Mouse (Mus musculus): ENCODE results near the gene Tubgcp2. TPM values are rescaled to one million over a fixed set of nuclear protein-coding genes. Genes with fewer than 3 reads are reported as not detected.

The Tubgcp2 gene
- total and polyA plus RNA-seq, 3 experiments, result 27.1 to 43.6 TPM; not detected in 1

DNA sequence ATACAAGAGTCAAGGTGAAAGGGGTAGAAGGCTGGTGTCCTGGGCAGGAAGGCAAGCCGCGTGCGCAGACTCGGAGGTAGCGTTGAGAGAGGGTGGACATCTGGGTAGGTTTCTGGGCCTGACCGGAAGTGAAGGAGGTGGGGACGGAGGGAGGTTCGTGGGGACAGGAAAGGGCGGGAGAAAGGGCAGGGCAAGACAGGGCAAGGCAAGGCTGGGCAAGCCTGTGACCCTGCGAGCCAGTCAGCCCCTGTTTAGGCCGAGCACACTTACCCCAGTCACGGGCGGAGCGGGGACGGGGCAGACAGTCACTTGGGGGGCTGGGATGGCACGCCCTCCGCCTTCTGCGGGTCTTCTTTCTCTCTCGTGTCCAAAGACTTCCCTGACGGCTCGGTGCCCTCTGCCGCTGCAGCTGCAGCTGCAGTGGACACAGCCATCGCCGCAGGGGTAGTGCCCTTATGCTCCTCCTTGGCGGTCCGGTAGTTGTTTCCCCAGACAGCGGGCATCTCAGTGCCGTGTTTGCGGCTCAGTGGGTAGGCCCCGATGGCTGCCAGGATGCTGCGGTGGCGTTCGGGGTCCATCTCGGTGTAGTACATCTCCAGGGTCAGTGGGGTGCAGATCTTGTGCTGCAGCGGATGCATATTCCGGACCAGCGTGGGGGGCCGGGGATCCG lies 33.7 kb upstream of the Tubgcp2 start:
- no peak for DNase-seq (ENCODE audit: low read depth, low spot score)
- no peaks in the 10 kb centered on the region for H3K36me3 ChIP-seq (ENCODE audit: control insufficient read depth in 1 of 2, insufficient read depth in 2 of 2, low read length in 2 of 2)
- no peaks in the 10 kb centered on the region for H3K4me1 ChIP-seq (ENCODE audit: control insufficient read depth in 1 of 2, insufficient read depth in 2 of 2, low read length in 2 of 2)
- no peaks in the 10 kb centered on the region for H3K79me2 ChIP-seq (ENCODE audit: control insufficient read depth, insufficient read depth, low read length, poor library complexity)
- no peak overlapping the region for H3K9ac ChIP-seq (ENCODE audit: control insufficient read depth, low read depth, low read length, poor library complexity, severe bottlenecking)
- H3K27ac ChIP-seq (ENCODE audit: control insufficient read depth, low read depth, low read length), result no peak overlapping the region
- no peak overlapping the region for H3K4me3 ChIP-seq (ENCODE audit: control insufficient read depth in 1 of 2, insufficient read depth in 1 of 2, low read depth in 2 of 2, low read length in 2 of 2)
- H3K27me3 ChIP-seq (ENCODE audit: control insufficient read depth in 1 of 2, insufficient read depth in 2 of 2, low read length in 2 of 2), result no peaks in the 10 kb centered on the region; a peak in 1 of 4 replicates
- no peaks in the 10 kb centered on the region for H3K9me3 ChIP-seq (replicated peaks; ENCODE audit: insufficient read depth, low read length)
- TF ChIP-seq SMC3 (IDR thresholded peaks at IDR 0.05; ENCODE audit: low read depth, low read length) (no peak), RCOR1 (IDR thresholded peaks at IDR 0.05; ENCODE audit: low read depth, low read length) (no peak), KAT2A (conservative IDR thresholded peaks at IDR 0.05; ENCODE audit: low read depth, low read length) (no peak), TBP (IDR thresholded peaks at IDR 0.05; ENCODE audit: low read depth, low read length) (no peak), MAX (IDR thresholded peaks at IDR 0.05; ENCODE audit: low read length) (no peak), EP300 (IDR thresholded peaks at IDR 0.05; ENCODE audit: low read depth in 1 of 2, low read length in 2 of 2) (no peak), SIN3A (IDR thresholded peaks at IDR 0.05; ENCODE audit: low read length) (no peak), CHD2 (IDR thresholded peaks at IDR 0.05; ENCODE audit: low read length) (no peak), ZC3H11A (IDR thresholded peaks at IDR 0.05; ENCODE audit: low read depth, low read length) (no peak), MYB (IDR thresholded peaks at IDR 0.05; ENCODE audit: low read depth, low read length) (no peak), JUND (IDR thresholded peaks at IDR 0.05; ENCODE audit: low read depth, low read length) (no peak), ZNF384 (IDR thresholded peaks at IDR 0.05; ENCODE audit: low read depth, low read length) (no peak), ETS1 (IDR thresholded peaks at IDR 0.05; ENCODE audit: low read depth, low read length) (no peak), USF2 (IDR thresholded peaks at IDR 0.05; ENCODE audit: borderline replicate concordance in 1 of 2, insufficient read depth in 1 of 2, low read depth in 1 of 2, low read length in 2 of 2) (no peak), USF1 (IDR thresholded peaks at IDR 0.05; ENCODE audit: low read depth, low read length) (no peak), RAD21 (IDR thresholded peaks at IDR 0.05; ENCODE audit: low read depth, low read length) (no peak), MAFK (IDR thresholded peaks at IDR 0.05; ENCODE audit: borderline replicate concordance, low read depth, low read length) (no peak), CTCF (IDR thresholded peaks at IDR 0.05 in 2 of 3, conservative IDR thresholded peaks at IDR 0.05 in 1 of 3; ENCODE audit: control insufficient read depth in 1 of 3, insufficient read depth in 1 of 3, low read depth in 2 of 3, low read length in 3 of 3, poor library complexity in 1 of 3, severe bottlenecking in 1 of 3) (no peak), TCF12 (IDR thresholded peaks at IDR 0.05; ENCODE audit: low read depth, low read length) (no peak), POLR2AphosphoS5 (IDR thresholded peaks at IDR 0.05; ENCODE audit: borderline replicate concordance, low read depth, low read length) (no peak)

DNA sequence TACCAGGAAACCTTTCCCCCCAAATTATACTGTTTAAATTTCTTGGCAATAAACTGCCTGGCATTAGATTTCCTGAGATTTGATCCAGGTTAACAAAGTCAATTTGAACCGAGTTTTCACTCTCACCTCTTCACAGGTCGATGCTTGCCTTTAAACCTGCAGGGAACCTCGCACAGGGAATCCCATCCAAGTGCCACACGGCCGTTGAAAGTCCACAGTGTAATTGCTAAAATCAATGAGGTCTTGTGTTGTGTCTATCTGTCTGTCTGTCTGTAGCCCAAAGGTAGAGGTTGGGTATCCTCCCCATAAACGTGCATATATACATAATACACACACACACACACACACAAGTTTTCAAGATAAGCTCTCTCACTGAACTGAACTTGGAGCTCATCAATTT lies 30.9 kb upstream of the Tubgcp2 start:
- TF ChIP-seq EP300 (IDR thresholded peaks at IDR 0.05; ENCODE audit: low read depth in 1 of 2, low read length in 2 of 2) (no peak), MAX (IDR thresholded peaks at IDR 0.05; ENCODE audit: low read length) (no peak), ZNF384 (IDR thresholded peaks at IDR 0.05; ENCODE audit: low read depth, low read length) (no peak), E2F4 (IDR thresholded peaks at IDR 0.05; ENCODE audit: borderline replicate concordance, low read depth, low read length) (no peak), TAL1 (IDR thresholded peaks at IDR 0.05; ENCODE audit: low read length) (no peak), GATA1 (IDR thresholded peaks at IDR 0.05; ENCODE audit: low read depth, low read length) (no peak), RCOR1 (IDR thresholded peaks at IDR 0.05; ENCODE audit: low read depth, low read length) (no peak), NELFE (IDR thresholded peaks at IDR 0.05; ENCODE audit: low read depth, low read length) (no peak), MAFK (IDR thresholded peaks at IDR 0.05; ENCODE audit: borderline replicate concordance, low read depth, low read length) (no peak), GABPA (IDR thresholded peaks at IDR 0.05; ENCODE audit: low read depth, low read length) (no peak), HCFC1 (IDR thresholded peaks at IDR 0.05; ENCODE audit: low read depth, low read length) (no peak), JUND (IDR thresholded peaks at IDR 0.05; ENCODE audit: low read depth, low read length) (no peak), ZKSCAN1 (IDR thresholded peaks at IDR 0.05; ENCODE audit: low read depth, low read length) (no peak), MEF2A (IDR thresholded peaks at IDR 0.05; ENCODE audit: extremely low read depth, insufficient replicate concordance, low read depth, low read length, poor library complexity, severe bottlenecking) (no peak)
- no peaks in the 10 kb centered on the region for H3K4me1 ChIP-seq (ENCODE audit: control insufficient read depth in 1 of 2, insufficient read depth in 2 of 2, low read length in 2 of 2)
- no peaks in the 10 kb centered on the region for H3K36me3 ChIP-seq (ENCODE audit: control insufficient read depth in 1 of 2, insufficient read depth in 2 of 2, low read length in 2 of 2)
- H3K4me3 ChIP-seq (ENCODE audit: control insufficient read depth in 1 of 2, insufficient read depth in 1 of 2, low read depth in 2 of 2, low read length in 2 of 2), result no peak overlapping the region
- no peaks in the 10 kb centered on the region for H3K9me3 ChIP-seq (replicated peaks; ENCODE audit: insufficient read depth, low read length)
- H3K9ac ChIP-seq (ENCODE audit: control insufficient read depth, low read depth, low read length, poor library complexity, severe bottlenecking), result no peak overlapping the region
- DNase-seq (ENCODE audit: low read depth, low spot score), result no peak
- no peaks in the 10 kb centered on the region; a peak in 1 of 4 replicates for H3K27me3 ChIP-seq (ENCODE audit: control insufficient read depth in 1 of 2, insufficient read depth in 2 of 2, low read length in 2 of 2)
- H3K79me2 ChIP-seq (ENCODE audit: control insufficient read depth, insufficient read depth, low read length, poor library complexity), result no peaks in the 10 kb centered on the region
- no peak overlapping the region for H3K27ac ChIP-seq (ENCODE audit: control insufficient read depth, low read depth, low read length)
